26 mouse cellular contexts compared by ENCODE assay signal in the genomic region with DNA sequence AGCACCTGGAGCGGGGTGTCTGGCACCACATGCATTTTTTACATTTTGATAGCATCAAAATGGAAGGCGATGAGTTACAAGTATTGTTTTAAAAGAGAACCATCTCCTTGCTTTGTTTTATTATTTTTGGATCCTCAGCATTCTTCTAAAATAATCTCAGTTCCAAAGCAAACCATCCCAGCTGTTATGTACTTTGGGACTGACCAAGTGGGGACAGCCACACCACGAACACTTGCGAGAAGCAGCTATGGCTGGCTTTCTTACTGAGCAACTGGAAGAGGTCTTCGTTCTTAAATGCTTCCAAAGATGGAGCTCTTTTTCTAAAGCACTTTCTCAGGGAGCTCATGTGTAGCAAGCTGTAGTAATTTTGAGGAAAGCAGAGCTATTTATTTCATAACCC.
DNase-seq lines count a peak whose midpoint lies in the region; ATAC-seq and TF ChIP-seq lines count a peak whose summit lies in the region.
"Had no signal": no experiment of that assay in that cellular context is flagged by ENCODE, and none has a peak within 500 bp of the region (broad histone marks: within the 10 kb centered on the region; RNA-seq: fewer than 3 reads in every experiment).

No protein-coding gene starts in this region.

- WGBS in heart, embryonic 15.5 days, result 78% methylated on average over 5 of the region's 5 CpGs
- 81% methylated on average over 5 of the region's 5 CpGs for whole genome bisulfite sequencing in kidney, embryonic 15.5 days
- 84% methylated on average over 5 of the region's 5 CpGs for WGBS in stomach, postnatal 0 days

- H3K4me1 ChIP-seq in heart, embryonic 15.5 days (replicated peaks), result peaks cover 26% of the 10 kb centered on the region
- H3K4me1 ChIP-seq in kidney, embryonic 15.5 days, result peaks cover 6% of the 10 kb centered on the region; the same call in 1 of the 2 replicates
- no peaks in the 10 kb centered on the region for H3K4me1 ChIP-seq in stomach, postnatal 0 days (replicated peaks; ENCODE audit: control insufficient read depth, insufficient read depth)
- H3K4me1 ChIP-seq: forebrain, embryonic 12.5 days; forebrain, embryonic 15.5 days had no signal

- H3K27ac ChIP-seq in heart, embryonic 15.5 days, result peak overlapping the region; percentile 60
- H3K27ac ChIP-seq in kidney, embryonic 15.5 days, result peak overlapping the region; percentile 24; the same call in 1 of the 2 replicates
- H3K27ac ChIP-seq in stomach, postnatal 0 days (replicated peaks), result no peak overlapping the region
- H3K27ac ChIP-seq: forebrain, embryonic 12.5 days; forebrain, embryonic 15.5 days; hindbrain, embryonic 14.5 days; hindbrain, postnatal 0 days had no signal

- H3K27me3 ChIP-seq in heart, embryonic 15.5 days, result no peaks in the 10 kb centered on the region
- no peaks in the 10 kb centered on the region for H3K27me3 ChIP-seq in kidney, embryonic 15.5 days
- no peaks in the 10 kb centered on the region for H3K27me3 ChIP-seq in stomach, postnatal 0 days (ENCODE audit: control insufficient read depth, insufficient read depth, low read length)
- H3K27me3 ChIP-seq: forebrain, embryonic 12.5 days; forebrain, embryonic 15.5 days; heart, embryonic 12.5 days had no signal

- H3K9me3 ChIP-seq in heart, embryonic 15.5 days (replicated peaks), result no peaks in the 10 kb centered on the region
- H3K9me3 ChIP-seq in kidney, embryonic 15.5 days (replicated peaks), result no peaks in the 10 kb centered on the region
- no peaks in the 10 kb centered on the region for H3K9me3 ChIP-seq in stomach, postnatal 0 days (ENCODE audit: control insufficient read depth, low read length)
- H3K9me3 ChIP-seq: forebrain, embryonic 12.5 days; forebrain, embryonic 15.5 days; heart, embryonic 12.5 days had no signal

- H3K36me3 ChIP-seq in heart, embryonic 15.5 days, result no peaks in the 10 kb centered on the region
- H3K36me3 ChIP-seq in kidney, embryonic 15.5 days, result no peaks in the 10 kb centered on the region
- H3K36me3 ChIP-seq in stomach, postnatal 0 days (ENCODE audit: control insufficient read depth, insufficient read depth, low read length), result no peaks in the 10 kb centered on the region
- H3K36me3 ChIP-seq: forebrain, embryonic 12.5 days; forebrain, embryonic 15.5 days; heart, embryonic 12.5 days had no signal

- no peak overlapping the region for H3K4me2 ChIP-seq in heart, embryonic 15.5 days
- H3K4me2 ChIP-seq in kidney, embryonic 15.5 days, result no peak overlapping the region
- H3K4me2 ChIP-seq in stomach, postnatal 0 days (replicated peaks; ENCODE audit: low read depth), result no peak overlapping the region
- H3K4me2 ChIP-seq: forebrain, embryonic 12.5 days; forebrain, embryonic 15.5 days; heart, embryonic 12.5 days; hindbrain, embryonic 14.5 days had no signal

- no peak overlapping the region for H3K4me3 ChIP-seq in heart, embryonic 15.5 days
- H3K4me3 ChIP-seq in kidney, embryonic 15.5 days (replicated peaks), result no peak overlapping the region
- no peak overlapping the region for H3K4me3 ChIP-seq in stomach, postnatal 0 days (ENCODE audit: low read depth, low read length)
- H3K4me3 ChIP-seq: forebrain, embryonic 12.5 days; forebrain, embryonic 15.5 days; heart, embryonic 12.5 days had no signal

- TF ChIP-seq EP300 in stomach, postnatal 0 days (optimal IDR thresholded peaks at IDR 0.05), result no peak

- DNase-seq in frontal cortex, postnatal 10 days (ENCODE audit: low spot score in 2 of 2), result no peak
- no peak for DNase-seq in heart, adult 9 months (ENCODE audit: low spot score in 2 of 2)
- DNase-seq in kidney, postnatal 14 days, result no peak
- DNase-seq in stomach, postnatal 0 days (ENCODE audit: low spot score), result no peak
- DNase-seq: adrenal gland, adult 2 months; adrenal gland, postnatal 14 days; cerebellum, adult 11-12 months; cerebellum, adult 8-10 months; cerebellum, postnatal 10 days; cerebellum, postnatal 36 days; embryo, embryonic 11 days; gastrocnemius, postnatal 25 days; heart, postnatal 36 days; kidney, adult 18-20 months; kidney, adult 9 months had no signal

- TF ChIP-seq CTCF in stomach, postnatal 0 days (IDR thresholded peaks at IDR 0.05; ENCODE audit: low read depth), result no peak

- H3K9ac ChIP-seq in heart, embryonic 15.5 days, result no peak overlapping the region
- H3K9ac ChIP-seq in kidney, embryonic 15.5 days, result no peak overlapping the region
- H3K9ac ChIP-seq in stomach, postnatal 0 days (ENCODE audit: low read length), result no peak overlapping the region
- H3K9ac ChIP-seq: forebrain, embryonic 12.5 days; forebrain, embryonic 15.5 days; heart, embryonic 12.5 days; hindbrain, embryonic 14.5 days had no signal

- ATAC-seq in frontal cortex, adult (ENCODE audit: low TSS enrichment), result peak; percentile 42; the same call in 1 of the 2 replicates
- ATAC-seq in heart, embryonic 15.5 days (replicated peaks; ENCODE audit: insufficient number of reproducible peaks, insufficient read depth, low FRiP score, low read depth), result no peak
- ATAC-seq in kidney, embryonic 15.5 days (replicated peaks; ENCODE audit: low FRiP score), result no peak
- ATAC-seq in stomach, postnatal 0 days (ENCODE audit: low FRiP score, low TSS enrichment), result no peak
- ATAC-seq: CD4-positive, CD25-positive, alpha-beta regulatory T cell, adult 4 months; forebrain, embryonic 15.5 days; hindbrain, postnatal 0 days; inflammation-experienced regulatory T-cells, adult 6 months; intestine, embryonic 16.5 days had no signal
